Mouse (Mus musculus) embryonic facial prominence, embryonic 12.5 days (tissue): ENCODE results near the gene Defb28. TPM values are rescaled to one million over a fixed set of nuclear protein-coding genes. Genes with fewer than 3 reads are reported as not detected.

Experiments
- ATAC-seq: fragments of 200-750 bp; cut with Nextera tagmentation; 2 replicates; pipeline ENCODE4 v1.8.0; 2017; ENCODE audit not compliant: insufficient number of reproducible peaks, insufficient read depth, low FRiP score, low TSS enrichment
- H3K27ac ChIP-seq: fragments of 300-500 bp; sonication (generic); 2 replicates; pipeline ENCODE4 v1.5.1; 2016; ENCODE audit warnings: mild to moderate bottlenecking
- H3K27me3 ChIP-seq: fragments of 300-500 bp; sonication (generic); 2 replicates; pipeline ENCODE4 v1.6.1; 2016; ENCODE audit warnings: mild to moderate bottlenecking, moderate library complexity
- H3K36me3 ChIP-seq: fragments of 300-500 bp; sonication (generic); 2 replicates; pipeline ENCODE4 v1.6.1; 2016; ENCODE audit warnings: mild to moderate bottlenecking
- H3K4me1 ChIP-seq: fragments of 300-500 bp; sonication (generic); 2 replicates; pipeline ENCODE4 v1.6.1; 2016
- H3K4me2 ChIP-seq: fragments of 300-500 bp; sonication (generic); replicated peaks from 2 replicates; pipeline ENCODE4 v1.6.1; 2016; ENCODE audit warnings: mild to moderate bottlenecking, moderate library complexity
- H3K4me3 ChIP-seq: fragments of 300-500 bp; sonication (generic); 2 replicates; pipeline ENCODE4 v1.5.1; 2016; ENCODE audit warnings: mild to moderate bottlenecking
- H3K9ac ChIP-seq: fragments of 300-500 bp; sonication (generic); 2 replicates; pipeline ENCODE4 v1.6.1; 2016; ENCODE audit warnings: mild to moderate bottlenecking, moderate library complexity
- H3K9me3 ChIP-seq: fragments of 300-500 bp; sonication (generic); 2 replicates; pipeline ENCODE4 v1.6.1; 2016; ENCODE audit warnings: mild to moderate bottlenecking, moderate library complexity
- WGBS: fragments of 180-500 bp; shearing (Covaris S2); methylation state at CpG from one replicate; pipeline ENCODE4 v1.1.7; 2016; 5-methylcytosine and 5-hydroxymethylcytosine counted together
- polyA plus RNA-seq: library from polyadenylated mRNA; unstranded; fragments of >200 nt; fragmentation: Nextera tagmentation; extraction: Ambion mirVana; gene quantifications from 2 replicates; pipeline ENCODE4 v1.2.1, GENCODE M21; 2016

Defb28 gene
- polyA plus RNA-seq, 1 experiment from 2014 or later = not detected

GRCm38 (mm10) chr2:152569881-152570280 lies 51.8 kb downstream of the Defb28 start:
- no peaks in the 10 kb centered on the region for H3K27me3 ChIP-seq
- H3K27ac ChIP-seq = no peak overlapping the region
- H3K4me1 ChIP-seq = no peaks in the 10 kb centered on the region
- H3K9me3 ChIP-seq = no peaks in the 10 kb centered on the region
- H3K36me3 ChIP-seq = no peaks in the 10 kb centered on the region
- ATAC-seq = no peak
- no peak overlapping the region for H3K4me2 ChIP-seq
- no peak overlapping the region for H3K4me3 ChIP-seq
- WGBS = 81% methylated on average over 4 of the region's 4 CpGs
- no peak overlapping the region for H3K9ac ChIP-seq

GRCm38 (mm10) chr2:152570313-152570712 lies 52.3 kb downstream of the Defb28 start:
- no peaks in the 10 kb centered on the region for H3K4me1 ChIP-seq

More at GRCm38 (mm10) chr2:152570313-152570712, 52.3 kb downstream of the Defb28 start:
- H3K36me3 ChIP-seq = no peaks in the 10 kb centered on the region
- no peak overlapping the region for H3K27ac ChIP-seq
- no peak overlapping the region for H3K9ac ChIP-seq
- H3K4me3 ChIP-seq = no peak overlapping the region
- H3K9me3 ChIP-seq = no peaks in the 10 kb centered on the region
- no peaks in the 10 kb centered on the region for H3K27me3 ChIP-seq
- ATAC-seq = no peak
- H3K4me2 ChIP-seq = no peak overlapping the region
- 80% methylated on average over 6 of the region's 6 CpGs for WGBS

Other genes starting within 250 kb of the Defb28 start
- 46.2 and 48.1 TPM in 2 replicates for gene Tbc1d20, start 224.4 kb upstream of the Defb28 start, polyA plus RNA-seq
- 86.0 and 87.1 TPM in 2 replicates for gene Rbck1, start 185.6 kb upstream of the Defb28 start, polyA plus RNA-seq
- 3.5 and 3.7 TPM in 2 replicates for gene Trib3, start 174.2 kb upstream of the Defb28 start, polyA plus RNA-seq
- gene Nrsn2, start 141.6 kb upstream of the Defb28 start, polyA plus RNA-seq = 4.3 and 4.9 TPM in 2 replicates
- 16.9 and 18.1 TPM in 2 replicates for gene Sox12, start 120.2 kb upstream of the Defb28 start, polyA plus RNA-seq
- gene Zcchc3, start 103.2 kb upstream of the Defb28 start, polyA plus RNA-seq = 71.0 and 73.6 TPM in 2 replicates
- 0.27 and 0.31 TPM in 2 replicates for gene 6820408C15Rik, start 102.7 kb upstream of the Defb28 start, polyA plus RNA-seq
- gene Defb23, start 53.6 kb upstream of the Defb28 start, polyA plus RNA-seq = not detected in 2 replicates
- not detected in 2 replicates for gene Defb20, start 41.2 kb upstream of the Defb28 start, polyA plus RNA-seq
- not detected in 2 replicates for gene Defb22, start 28.1 kb upstream of the Defb28 start, polyA plus RNA-seq
- gene Defb26, start 6.6 kb upstream of the Defb28 start, polyA plus RNA-seq = not detected in 2 replicates
- not detected in 2 replicates for gene Defb29, start 21.8 kb downstream of the Defb28 start, polyA plus RNA-seq
- not detected in 2 replicates for gene Gm17416, start 51.1 kb downstream of the Defb28 start, polyA plus RNA-seq
- not detected in 2 replicates for gene Defb21, start 54.5 kb downstream of the Defb28 start, polyA plus RNA-seq
- gene Defb19, start 62.1 kb downstream of the Defb28 start, polyA plus RNA-seq = not detected in 2 replicates
- not detected in 2 replicates for gene Defb45, start 81.1 kb downstream of the Defb28 start, polyA plus RNA-seq
- gene Defb36, start 86.1 kb downstream of the Defb28 start, polyA plus RNA-seq = not detected in 2 replicates
- not detected in 2 replicates for gene Defb25, start 104.8 kb downstream of the Defb28 start, polyA plus RNA-seq
- 1.1 and 1.6 TPM in 2 replicates for gene Rem1, start 108.7 kb downstream of the Defb28 start, polyA plus RNA-seq
- 129 and 131 TPM in 2 replicates for gene H13, start 151.2 kb downstream of the Defb28 start, polyA plus RNA-seq
- gene Mcts2, start 168.8 kb downstream of the Defb28 start, polyA plus RNA-seq = 36.4 and 38.9 TPM in 2 replicates
- gene Id1, start 218.0 kb downstream of the Defb28 start, polyA plus RNA-seq = 168 and 170 TPM in 2 replicates
- gene Cox4i2, start 235.9 kb downstream of the Defb28 start, polyA plus RNA-seq = 14.3 and 14.5 TPM in 2 replicates